Mouse (Mus musculus) heart, adult 2 months (tissue): ENCODE measurements around the gene Parp16.

ENCODE experiments used
- CTCF ChIP-seq: fragments of 200-600 bp; IDR thresholded peaks from 2 replicates; pipeline ENCODE4 v1.8.1; 2022; ENCODE audit warnings: antibody characterized with exemption, mild to moderate bottlenecking, moderate library complexity
- EP300 ChIP-seq: fragments of 200-500 bp; IDR thresholded peaks from 2 replicates; pipeline ENCODE4 v1.6.1; 2011; ENCODE audit warnings: low read depth, low read length, control low read depth; ENCODE audit not compliant: insufficient read depth
- POLR2A ChIP-seq: fragments of 200-500 bp; IDR thresholded peaks from 2 replicates; pipeline ENCODE4 v1.6.1; 2011; ENCODE audit warnings: mild to moderate bottlenecking, low read depth, low read length, control low read depth; ENCODE audit not compliant: insufficient read depth

DNA sequence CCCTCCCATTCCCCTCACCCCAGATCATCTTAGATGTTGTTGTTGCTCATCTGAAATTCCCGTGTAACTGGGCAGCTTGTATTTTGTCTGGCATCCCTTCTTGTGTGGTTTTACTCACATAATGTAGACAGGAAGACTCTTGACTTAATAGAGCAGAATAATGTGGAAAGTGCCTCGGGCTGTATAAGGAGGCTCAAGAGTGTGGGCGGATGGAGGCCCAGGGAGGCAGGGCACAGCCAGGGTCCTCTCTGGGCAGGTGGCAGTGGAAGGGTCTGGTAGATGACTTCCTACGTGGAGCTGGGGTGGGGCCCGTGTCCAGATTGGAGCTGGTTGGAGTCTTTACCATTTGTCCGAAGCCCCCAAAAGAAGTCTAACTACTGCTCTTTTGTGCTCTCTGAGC, 28.8 kb downstream of the Parp16 start:
- TF ChIP-seq CTCF (no peak), POLR2A (no peak), EP300 (no peak)
